Mouse (Mus musculus) intestine, embryonic 16.5 days (tissue): Measurements from ENCODE around the gene Pik3r5. TPM values are rescaled to one million over a fixed set of nuclear protein-coding genes. Genes with fewer than 3 reads are reported as not detected.

Experiments
- polyA plus RNA-seq: library from polyadenylated mRNA; unstranded; fragments of >200 nt; fragmentation: Nextera tagmentation; extraction: Ambion mirVana; gene quantifications from 2 replicates; pipeline ENCODE4 v1.2.1, GENCODE M21; 2015

Pik3r5 gene
- polyA plus RNA-seq, 1 experiment from 2014 or later, result 0.54 TPM

Other genes starting within 250 kb of the Pik3r5 start
- gene Ntn1, start 31.3 kb upstream of the Pik3r5 start, polyA plus RNA-seq, result 5.6 and 6.2 TPM in 2 replicates
- gene Pik3r6, start 70.9 kb downstream of the Pik3r5 start, polyA plus RNA-seq, result 2.4 and 2.5 TPM in 2 replicates
- gene Mfsd6l, start 124.1 kb downstream of the Pik3r5 start, polyA plus RNA-seq, result 4.5 and 6.8 TPM in 2 replicates
- 0.38 TPM in 1 of 2 replicates, not detected in the other for gene Ccdc42, start 154.9 kb downstream of the Pik3r5 start, polyA plus RNA-seq